Comparison of ENCODE assay signal across 31 mouse cellular contexts in the genomic region with DNA sequence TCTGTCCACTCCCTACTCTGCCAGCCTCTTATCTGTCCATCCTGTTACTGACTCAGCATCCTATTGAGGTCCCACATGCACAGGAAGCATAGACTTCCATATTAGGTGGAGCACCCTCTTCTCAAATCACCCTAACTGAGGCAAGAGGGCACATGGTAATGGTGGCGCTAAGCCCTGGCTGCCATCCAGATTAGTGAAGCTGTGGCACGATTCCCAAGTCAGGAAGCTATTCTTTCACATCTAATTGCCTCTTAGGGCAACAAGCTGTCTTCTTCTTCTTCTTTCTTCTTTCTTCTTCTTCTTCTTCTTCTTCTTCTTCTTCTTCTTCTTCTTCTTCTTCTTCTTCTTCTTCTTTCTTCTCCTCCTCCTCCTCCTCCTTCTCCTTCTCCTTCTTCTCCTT.
DNase-seq lines count a peak whose midpoint lies in the region; ATAC-seq and TF ChIP-seq lines count a peak whose summit lies in the region.
"Had no signal": no experiment of that assay in that cellular context is flagged by ENCODE, and none has a peak within 500 bp of the region (broad histone marks: within the 10 kb centered on the region; RNA-seq: fewer than 3 reads in every experiment).

No protein-coding gene starts in this region.

- H3K79me2 ChIP-seq in liver, adult 2 months (ENCODE audit: control insufficient read depth, insufficient read depth, low read length), result no peaks in the 10 kb centered on the region

- H3K27ac ChIP-seq in kidney, embryonic 16.5 days (ENCODE audit: low read length), result no peak overlapping the region
- H3K27ac ChIP-seq in liver, adult 2 months (replicated peaks; ENCODE audit: insufficient read depth, low read depth, low read length), result no peak overlapping the region
- H3K27ac ChIP-seq in liver, embryonic 11.5 days (ENCODE audit: low read depth, low read length), result no peak overlapping the region
- H3K27ac ChIP-seq: embryonic facial prominence, embryonic 13.5 days; forebrain, embryonic 10.5 days; forebrain, embryonic 15.5 days; hindbrain, embryonic 12.5 days; hindbrain, postnatal 0 days; intestine, embryonic 15.5 days; limb, embryonic 12.5 days; liver, embryonic 12.5 days; midbrain, embryonic 12.5 days; neural tube, embryonic 13.5 days; stomach, postnatal 0 days had no signal

- no peak overlapping the region for H3K9ac ChIP-seq in kidney, embryonic 16.5 days (replicated peaks; ENCODE audit: low read length)
- no peak overlapping the region for H3K9ac ChIP-seq in liver, adult 2 months (ENCODE audit: low read depth, low read length)
- no peak overlapping the region for H3K9ac ChIP-seq in liver, embryonic 11.5 days (ENCODE audit: low read depth, low read length)
- H3K9ac ChIP-seq: embryonic facial prominence, embryonic 13.5 days; forebrain, embryonic 15.5 days; hindbrain, embryonic 12.5 days; intestine, embryonic 15.5 days; limb, embryonic 12.5 days; liver, embryonic 12.5 days; liver, postnatal 0 days; midbrain, embryonic 12.5 days; neural tube, embryonic 13.5 days had no signal

- 81% methylated on average over 2 of the region's 2 CpGs for WGBS in kidney, embryonic 16.5 days
- WGBS in liver, adult 2 months, result 47% methylated on average over 2 of the region's 2 CpGs
- WGBS in liver, embryonic 11.5 days, result 89% methylated on average over 2 of the region's 2 CpGs

- no peak overlapping the region for H3K4me2 ChIP-seq in kidney, embryonic 16.5 days (replicated peaks; ENCODE audit: low read depth, low read length)
- H3K4me2 ChIP-seq in liver, embryonic 11.5 days, result no peak overlapping the region
- H3K4me2 ChIP-seq: embryonic facial prominence, embryonic 13.5 days; forebrain, embryonic 15.5 days; heart, embryonic 11.5 days; hindbrain, embryonic 12.5 days; intestine, embryonic 15.5 days; limb, embryonic 12.5 days; liver, embryonic 12.5 days; midbrain, embryonic 12.5 days; neural tube, embryonic 13.5 days had no signal

- no peaks in the 10 kb centered on the region for H3K9me3 ChIP-seq in kidney, embryonic 16.5 days (ENCODE audit: low read length)
- no peaks in the 10 kb centered on the region for H3K9me3 ChIP-seq in liver, embryonic 11.5 days (ENCODE audit: control insufficient read depth, low read length)
- H3K9me3 ChIP-seq: embryonic facial prominence, embryonic 13.5 days; forebrain, embryonic 10.5 days; forebrain, embryonic 15.5 days; hindbrain, embryonic 12.5 days; intestine, embryonic 15.5 days; limb, embryonic 12.5 days; liver, embryonic 12.5 days; midbrain, embryonic 12.5 days; neural tube, embryonic 13.5 days had no signal

- no peak for TF ChIP-seq POLR2A in liver, adult 2 months (IDR thresholded peaks at IDR 0.05; ENCODE audit: extremely low read depth, insufficient read depth, low read length)

- H3K4me3 ChIP-seq in kidney, embryonic 16.5 days (ENCODE audit: low read length), result no peak overlapping the region
- no peak overlapping the region for H3K4me3 ChIP-seq in liver, adult 2 months (ENCODE audit: insufficient read depth, low read depth, low read length)
- H3K4me3 ChIP-seq in liver, embryonic 11.5 days (ENCODE audit: low read depth, low read length), result no peak overlapping the region
- H3K4me3 ChIP-seq: embryonic facial prominence, embryonic 13.5 days; forebrain, embryonic 10.5 days; forebrain, embryonic 15.5 days; hindbrain, embryonic 12.5 days; intestine, embryonic 15.5 days; limb, embryonic 12.5 days; liver, embryonic 12.5 days; midbrain, embryonic 12.5 days; neural tube, embryonic 13.5 days had no signal

- H3K36me3 ChIP-seq in kidney, embryonic 16.5 days (ENCODE audit: insufficient read depth, low read length), result no peaks in the 10 kb centered on the region
- no peaks in the 10 kb centered on the region for H3K36me3 ChIP-seq in liver, adult 2 months (ENCODE audit: control insufficient read depth, insufficient read depth, low read length)
- no peaks in the 10 kb centered on the region for H3K36me3 ChIP-seq in liver, embryonic 11.5 days (ENCODE audit: control insufficient read depth, insufficient read depth, low read length)
- H3K36me3 ChIP-seq: embryonic facial prominence, embryonic 13.5 days; forebrain, embryonic 10.5 days; forebrain, embryonic 15.5 days; G1E; hindbrain, embryonic 12.5 days; intestine, embryonic 15.5 days; limb, embryonic 12.5 days; liver, embryonic 12.5 days; midbrain, embryonic 12.5 days; neural tube, embryonic 13.5 days had no signal

- TF ChIP-seq CTCF in liver, adult 2 months (IDR thresholded peaks at IDR 0.05; ENCODE audit: low read depth, low read length), result no peak

- peak; percentile 19 for DNase-seq in adrenal gland, postnatal 10 days
- no peak for DNase-seq in adrenal gland, adult 18-20 months (ENCODE audit: low spot score in 2 of 2)
- peak; percentile 7 for DNase-seq in kidney, adult 11 months
- DNase-seq in liver, adult 2 months (ENCODE audit: extremely low read depth, low read depth, low spot score), result peak; percentile 26
- no peak for DNase-seq in liver, embryonic 11.5 days (ENCODE audit: low spot score)
- DNase-seq in kidney, postnatal 36 days, result peak; percentile 20 to 50
- no peak for DNase-seq in adipocyte (ENCODE audit: low spot score)
- DNase-seq: adrenal gland, postnatal 25 days; cerebellum, adult 8-10 months; gastrocnemius, postnatal 25 days; heart, postnatal 36 days; layer of hippocampus, adult 9-11 months; liver, postnatal 0 days; lung, postnatal 36 days; right cerebral cortex, postnatal 4 days; thymus, adult 2 months; thymus, postnatal 36 days had no signal

- peaks cover 4% of the 10 kb centered on the region; the same call in 1 of the 2 replicates for H3K4me1 ChIP-seq in kidney, embryonic 16.5 days (ENCODE audit: insufficient read depth, low read length)
- H3K4me1 ChIP-seq in liver, adult 2 months (ENCODE audit: control insufficient read depth, insufficient read depth, low read length), result peaks cover under 1% of the 10 kb centered on the region
- no peaks in the 10 kb centered on the region for H3K4me1 ChIP-seq in liver, embryonic 11.5 days (replicated peaks; ENCODE audit: control insufficient read depth, insufficient read depth, low read length)
- H3K4me1 ChIP-seq: embryonic facial prominence, embryonic 13.5 days; hindbrain, embryonic 12.5 days; intestine, embryonic 15.5 days; liver, embryonic 12.5 days had no signal

- ATAC-seq in kidney, embryonic 16.5 days (ENCODE audit: low FRiP score, low TSS enrichment), result no peak
- no peak for ATAC-seq in liver, embryonic 11.5 days (replicated peaks; ENCODE audit: low FRiP score)
- ATAC-seq: forebrain, embryonic 15.5 days; hindbrain, postnatal 0 days; intestine, embryonic 15.5 days; liver, embryonic 12.5 days; liver, postnatal 0 days had no signal

- peaks cover 7% of the 10 kb centered on the region; the same call in 1 of the 2 replicates for H3K27me3 ChIP-seq in kidney, embryonic 16.5 days (ENCODE audit: insufficient read depth, low read length)
- no peaks in the 10 kb centered on the region; the same call in 1 of the 2 replicates for H3K27me3 ChIP-seq in liver, adult 2 months (ENCODE audit: control insufficient read depth, insufficient read depth, low read length)
- peaks cover 2% of the 10 kb centered on the region; the same call in 1 of the 2 replicates for H3K27me3 ChIP-seq in liver, embryonic 11.5 days (replicated peaks; ENCODE audit: control insufficient read depth, insufficient read depth, low read length)
- H3K27me3 ChIP-seq: forebrain, embryonic 15.5 days; intestine, embryonic 15.5 days had no signal

Comparison
In these comparisons a context has a peak if more than half of its experiments do, and no peak if none do; other contexts are left out.
1. DNase-seq: peak in adrenal gland, postnatal 10 days (single experiment), kidney, adult 11 months (single experiment), liver, adult 2 months (single experiment) and kidney, postnatal 36 days (2 of 2); none in adrenal gland, adult 18-20 months (0 of 2), liver, embryonic 11.5 days (single experiment) and adipocyte (single experiment).